ENCODE assay signal across 8 mouse cellular contexts in genomic region chr5:92954827-92955475, GRCm38 (mm10).
DNase-seq lines count a peak whose midpoint lies in the region; ATAC-seq and TF ChIP-seq lines count a peak whose summit lies in the region.

No protein-coding gene starts in this region.

- no peak overlapping the region for H3K27ac ChIP-seq in hindbrain, embryonic 16.5 days (ENCODE audit: low read depth, low read length)
- H3K27ac ChIP-seq in neural tube, embryonic 12.5 days: no peak overlapping the region

- H3K79me3 ChIP-seq in C2C12 (ENCODE audit: low read depth): no peaks in the 10 kb centered on the region

- no peaks in the 10 kb centered on the region for H3K79me2 ChIP-seq in C2C12 (ENCODE audit: control insufficient read depth, insufficient read depth)

- no peaks in the 10 kb centered on the region for H3K36me3 ChIP-seq in C2C12 (ENCODE audit: control insufficient read depth, insufficient read depth)
- H3K36me3 ChIP-seq in hindbrain, embryonic 16.5 days (ENCODE audit: control insufficient read depth, insufficient read depth, low read length): no peaks in the 10 kb centered on the region; the same call in 1 of the 2 replicates
- H3K36me3 ChIP-seq in neural tube, embryonic 12.5 days: peaks cover 28% of the 10 kb centered on the region

- H3ac ChIP-seq in C2C12 (ENCODE audit: control insufficient read depth, insufficient read length, low read depth): no peak overlapping the region

- WGBS in hindbrain, embryonic 16.5 days: 55% methylated on average over 6 of the region's 6 CpGs
- WGBS in neural tube, embryonic 12.5 days: 66% methylated on average over 6 of the region's 6 CpGs

- H3K4me1 ChIP-seq in hindbrain, embryonic 16.5 days (ENCODE audit: control insufficient read depth, insufficient read depth, low read depth, low read length): peaks cover 5% of the 10 kb centered on the region; the same call in 1 of the 2 replicates
- H3K4me1 ChIP-seq in neural tube, embryonic 12.5 days: peaks cover 7% of the 10 kb centered on the region

- H3K4me2 ChIP-seq in hindbrain, embryonic 16.5 days (ENCODE audit: low read length): no peak overlapping the region
- H3K4me2 ChIP-seq in neural tube, embryonic 12.5 days (replicated peaks): no peak overlapping the region

- no peak overlapping the region for H3K4me3 ChIP-seq in C2C12 (ENCODE audit: insufficient read depth, poor library complexity, severe bottlenecking)
- H3K4me3 ChIP-seq in hindbrain, embryonic 16.5 days (ENCODE audit: low read length): no peak overlapping the region
- no peak overlapping the region for H3K4me3 ChIP-seq in neural tube, embryonic 12.5 days

- H3K27me3 ChIP-seq in C2C12 (ENCODE audit: control insufficient read depth, insufficient read depth, insufficient read length): no peaks in the 10 kb centered on the region
- no peaks in the 10 kb centered on the region for H3K27me3 ChIP-seq in hindbrain, embryonic 16.5 days (replicated peaks; ENCODE audit: control insufficient read depth, insufficient read depth, low read length)
- no peaks in the 10 kb centered on the region for H3K27me3 ChIP-seq in neural tube, embryonic 12.5 days (replicated peaks)

- peak; percentile 61 for TF ChIP-seq CTCF in C2C12 (IDR thresholded peaks at IDR 0.05; ENCODE audit: control insufficient read depth, insufficient read depth, insufficient read length)

- 0 out of 2 replicates have a peak, but pooled peaks have one; percentile 21 for ATAC-seq in hindbrain, embryonic 16.5 days
- ATAC-seq in neural tube, embryonic 12.5 days (ENCODE audit: low FRiP score, low read depth): 0 out of 2 replicates have a peak, but pooled peaks have one; percentile 39

- no peak overlapping the region for H3K9ac ChIP-seq in hindbrain, embryonic 16.5 days (ENCODE audit: low read depth, low read length)
- H3K9ac ChIP-seq in neural tube, embryonic 12.5 days: no peak overlapping the region

- H3K9me3 ChIP-seq in hindbrain, embryonic 16.5 days (ENCODE audit: control insufficient read depth, low read length): no peaks in the 10 kb centered on the region
- no peaks in the 10 kb centered on the region for H3K9me3 ChIP-seq in neural tube, embryonic 12.5 days

- DNase-seq in heart, adult 11 months: peak; percentile 93
- DNase-seq in heart, adult 8-10 months (ENCODE audit: low spot score): no peak
- peak; percentile 65 for DNase-seq in embryo, embryonic 10.5 days (ENCODE audit: low spot score)
- DNase-seq in urinary bladder, postnatal 4 days (ENCODE audit: low spot score in 2 of 2): no peak
- no peak for DNase-seq in B cell, adult 2 months

TF ChIP-seq in C2C12, 6 proteins besides CTCF, POLR2A, EP300 and RAD21:
- TF ChIP-seq MYOG (IDR thresholded peaks at IDR 0.05; ENCODE audit: control insufficient read depth, extremely low read depth, insufficient read length): no peak
- TF ChIP-seq CEBPB (IDR thresholded peaks at IDR 0.05; ENCODE audit: low read depth): no peak
- no peak for TF ChIP-seq MYOD1 (IDR thresholded peaks at IDR 0.05; ENCODE audit: control insufficient read depth, insufficient read length, low read depth)
- no peak for TF ChIP-seq FOSL1 (IDR thresholded peaks at IDR 0.05; ENCODE audit: insufficient read depth, low read length, poor library complexity, severe bottlenecking)
- TF ChIP-seq USF1 (IDR thresholded peaks at IDR 0.05; ENCODE audit: low read depth): no peak
- no peak for TF ChIP-seq MAX (IDR thresholded peaks at IDR 0.05)

Comparison
In these comparisons a context has a peak if more than half of its experiments do, and no peak if none do; other contexts are left out.
1. DNase-seq: peak in heart, adult 11 months (single experiment) and embryo, embryonic 10.5 days (single experiment); none in heart, adult 8-10 months (single experiment), urinary bladder, postnatal 4 days (0 of 2) and B cell, adult 2 months (0 of 2).